Mouse (Mus musculus): ENCODE results near the gene Stat5a. TPM values are rescaled to one million over a fixed set of nuclear protein-coding genes. Genes with fewer than 3 reads are reported as not detected.
A peak's percentile ranks its signal among the peaks of the same experiment; 100 is the strongest.

The Stat5a gene
- polyA plus RNA-seq, 1 experiment, result 3.4 TPM

- DNase-seq (ENCODE audit: extremely low spot score in 1 of 2, low spot score in 1 of 2), result no peak
These were observed 35.2 kb downstream of the Stat5a start for GRCm38 (mm10) chr11:100894146-100894918.

GRCm38 (mm10) chr11:100896078-100896477 lies 36.9 kb downstream of the Stat5a start:
- no peak for DNase-seq (ENCODE audit: extremely low spot score in 1 of 2, low spot score in 1 of 2)

- DNase-seq (ENCODE audit: extremely low spot score in 1 of 2, low spot score in 1 of 2), result peak; percentile 24 to 67
These were observed 38.4 kb downstream of the Stat5a start for GRCm38 (mm10) chr11:100897294-100898231.

- no peak for DNase-seq (ENCODE audit: extremely low spot score in 1 of 2, low spot score in 1 of 2)
These were observed 39.5 kb downstream of the Stat5a start for GRCm38 (mm10) chr11:100898441-100899199.

- DNase-seq (ENCODE audit: extremely low spot score in 1 of 2, low spot score in 1 of 2), result no peak
These were observed 45.6 kb downstream of the Stat5a start for GRCm38 (mm10) chr11:100904580-100905351.

GRCm38 (mm10) chr11:100905929-100906328 lies 46.8 kb downstream of the Stat5a start:
- no peak for DNase-seq (ENCODE audit: extremely low spot score in 1 of 2, low spot score in 1 of 2)

GRCm38 (mm10) chr11:100906885-100907284 lies 47.7 kb downstream of the Stat5a start:
- no peak for DNase-seq (ENCODE audit: extremely low spot score in 1 of 2, low spot score in 1 of 2)

- DNase-seq (ENCODE audit: extremely low spot score in 1 of 2, low spot score in 1 of 2), result no peak
These were observed 49.0 kb downstream of the Stat5a start for GRCm38 (mm10) chr11:100908112-100908511.

- no peak for DNase-seq (ENCODE audit: extremely low spot score in 1 of 2, low spot score in 1 of 2)
These were observed 49.4 kb downstream of the Stat5a start for GRCm38 (mm10) chr11:100908567-100908966.

- DNase-seq (ENCODE audit: extremely low spot score in 1 of 2, low spot score in 1 of 2), result no peak
These were observed 53.4 kb downstream of the Stat5a start for GRCm38 (mm10) chr11:100912401-100913155.

GRCm38 (mm10) chr11:100914415-100914814 lies 55.3 kb downstream of the Stat5a start:
- no peak for DNase-seq (ENCODE audit: extremely low spot score in 1 of 2, low spot score in 1 of 2)

- no peak for DNase-seq (ENCODE audit: extremely low spot score in 1 of 2, low spot score in 1 of 2)
These were observed 55.9 kb downstream of the Stat5a start for GRCm38 (mm10) chr11:100915063-100915462.

- DNase-seq (ENCODE audit: extremely low spot score in 1 of 2, low spot score in 1 of 2), result no peak
These were observed 57.4 kb downstream of the Stat5a start for GRCm38 (mm10) chr11:100916432-100916971.

GRCm38 (mm10) chr11:100918007-100918406 lies 58.9 kb downstream of the Stat5a start:
- no peak for DNase-seq (ENCODE audit: extremely low spot score in 1 of 2, low spot score in 1 of 2)

- DNase-seq (ENCODE audit: extremely low spot score in 1 of 2, low spot score in 1 of 2), result no peak
These were observed 61.9 kb downstream of the Stat5a start for GRCm38 (mm10) chr11:100920887-100921624.

- DNase-seq (ENCODE audit: extremely low spot score in 1 of 2, low spot score in 1 of 2), result no peak
These were observed 65.3 kb downstream of the Stat5a start for GRCm38 (mm10) chr11:100924386-100924919.

GRCm38 (mm10) chr11:100927386-100927785 lies 68.2 kb downstream of the Stat5a start:
- no peak for DNase-seq (ENCODE audit: extremely low spot score in 1 of 2, low spot score in 1 of 2)

- DNase-seq (ENCODE audit: extremely low spot score in 1 of 2, low spot score in 1 of 2), result no peak
These were observed 71.5 kb downstream of the Stat5a start for GRCm38 (mm10) chr11:100930611-100931010.
